Mouse (Mus musculus): ENCODE results near the gene Ephb2.

Gene Ephb2

DNA sequence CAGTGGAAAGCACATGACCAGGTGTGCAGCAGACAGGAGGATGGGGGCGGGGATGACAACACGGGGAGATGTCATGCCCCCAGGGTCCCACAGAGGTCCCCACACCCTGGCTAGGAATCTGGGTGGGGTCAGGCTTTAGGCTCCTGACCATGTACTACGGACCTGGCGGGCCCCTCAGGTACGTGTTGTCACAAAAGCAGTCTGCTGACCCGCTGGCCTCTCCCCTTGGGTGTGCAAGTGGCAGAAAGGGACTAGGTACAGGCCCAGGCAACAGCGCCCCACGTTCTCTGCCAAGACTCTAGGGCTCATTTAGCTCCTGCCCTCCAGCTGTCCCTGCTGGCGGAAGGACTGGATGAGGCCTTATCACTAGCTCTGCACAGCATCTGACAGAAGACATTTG lies 105.3 kb downstream of the Ephb2 start:
- no peak for DNase-seq

DNA sequence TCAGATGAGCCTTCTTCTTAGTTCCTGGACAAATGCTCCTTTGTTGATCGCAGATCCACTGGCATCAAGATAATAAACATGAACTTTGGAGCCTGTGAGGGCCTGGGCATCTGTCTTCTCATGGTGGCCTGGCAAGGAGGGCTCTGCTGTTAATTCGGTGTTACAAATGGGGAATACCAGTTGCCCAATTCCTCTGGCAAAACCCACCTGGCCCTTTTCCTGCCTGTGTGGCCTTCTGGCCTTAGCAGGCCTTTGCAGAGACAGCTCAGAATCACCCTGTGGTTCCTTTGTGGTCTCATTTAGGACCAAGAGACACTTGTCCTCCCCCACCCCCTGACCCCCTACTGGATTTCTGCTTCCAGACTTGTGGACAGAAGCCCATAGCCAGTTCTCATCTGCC lies 106.2 kb downstream of the Ephb2 start:
- DNase-seq = no peak

DNA sequence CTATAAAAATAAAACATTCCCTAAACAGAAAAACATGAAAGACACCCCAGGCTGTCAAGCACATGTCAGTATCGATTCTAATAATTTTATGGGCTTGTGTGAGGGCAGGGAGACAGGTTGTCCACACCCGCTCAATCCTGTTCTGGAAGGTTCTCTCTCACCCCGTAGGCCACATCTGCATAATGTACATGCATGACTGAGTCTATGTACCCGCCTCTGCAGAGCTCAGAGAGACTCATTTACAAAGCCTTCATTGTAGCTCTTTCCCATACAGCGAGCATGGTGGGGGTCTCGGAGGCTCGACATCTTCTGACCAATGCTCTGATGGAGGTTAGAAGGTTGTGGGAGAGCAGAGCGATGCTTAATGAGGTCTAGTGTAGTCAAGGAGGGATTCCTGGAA lies 108.8 kb downstream of the Ephb2 start:
- no peak for DNase-seq

DNA sequence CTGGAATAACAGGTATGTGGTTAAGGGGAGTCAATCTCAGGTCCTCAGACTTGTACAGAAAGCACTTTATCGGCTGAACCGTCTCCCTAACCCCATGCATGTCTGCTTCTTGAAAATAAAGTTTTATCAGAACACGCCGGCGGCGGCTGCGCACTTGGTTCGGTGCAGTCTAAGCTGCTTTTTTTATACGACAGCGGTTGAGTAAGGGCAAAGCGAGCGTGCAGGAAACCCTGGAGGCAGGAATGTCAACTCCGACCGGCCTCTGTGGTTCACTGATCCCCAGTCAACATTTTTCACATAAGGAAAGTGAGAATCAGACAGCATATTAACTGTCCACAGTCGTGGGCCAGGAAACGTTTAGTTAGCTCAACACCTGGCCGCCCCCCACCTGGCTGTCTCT lies 111.1 kb downstream of the Ephb2 start:
- peak; percentile 84 for DNase-seq

DNA sequence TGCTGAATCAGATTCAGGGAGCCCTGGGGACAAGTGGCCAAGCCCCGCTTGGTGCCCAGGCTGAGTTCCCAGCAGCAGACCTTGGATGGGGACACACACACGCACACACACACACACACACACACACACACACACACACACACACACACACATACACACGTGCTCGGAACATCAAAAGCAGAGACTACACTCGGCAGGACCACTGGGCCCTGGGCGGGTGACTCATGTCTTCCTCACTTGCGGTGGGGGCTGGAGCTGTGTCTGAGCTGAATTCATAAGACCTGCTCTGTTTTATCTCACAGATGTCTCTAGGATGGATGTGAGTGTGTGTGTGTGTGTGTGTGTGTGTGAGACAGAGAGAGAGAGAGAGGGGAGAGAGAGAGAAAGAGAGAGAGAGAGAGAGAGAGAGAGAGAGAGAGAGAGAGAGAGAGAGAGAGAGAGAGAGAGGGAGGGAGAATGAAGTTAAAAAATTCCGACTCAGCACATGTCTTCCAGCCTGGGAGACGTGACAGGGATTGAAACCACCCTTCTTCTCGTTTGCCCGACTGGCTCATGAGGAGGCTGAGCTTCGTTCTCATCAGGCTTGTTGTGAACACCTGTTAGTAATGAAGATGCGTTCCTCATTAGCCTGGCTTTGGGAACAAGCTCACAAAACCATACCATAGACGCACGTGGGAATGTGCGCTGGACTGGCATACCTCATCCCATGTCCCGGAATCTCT lies 113.3 kb downstream of the Ephb2 start:
- DNase-seq = no peak

DNA sequence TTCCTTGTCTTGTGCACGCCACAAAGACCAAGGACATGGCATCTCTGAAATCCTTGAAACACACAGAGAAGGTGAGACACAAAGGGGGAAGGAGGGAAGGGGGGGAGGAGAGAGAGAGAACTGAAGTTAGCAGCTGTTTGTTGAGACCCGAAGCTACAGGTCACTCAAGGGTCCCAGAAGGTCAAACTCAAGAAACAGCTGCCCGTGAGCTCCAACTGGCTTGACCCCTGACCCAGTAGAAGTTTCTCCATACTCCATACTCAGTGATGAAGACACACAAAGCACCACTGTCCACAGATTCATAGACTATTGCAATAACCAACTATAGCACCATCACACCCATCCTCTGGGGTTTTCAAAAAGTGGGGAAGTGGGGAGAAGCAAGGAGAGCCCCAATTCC lies 113.9 kb downstream of the Ephb2 start:
- DNase-seq = no peak

DNA sequence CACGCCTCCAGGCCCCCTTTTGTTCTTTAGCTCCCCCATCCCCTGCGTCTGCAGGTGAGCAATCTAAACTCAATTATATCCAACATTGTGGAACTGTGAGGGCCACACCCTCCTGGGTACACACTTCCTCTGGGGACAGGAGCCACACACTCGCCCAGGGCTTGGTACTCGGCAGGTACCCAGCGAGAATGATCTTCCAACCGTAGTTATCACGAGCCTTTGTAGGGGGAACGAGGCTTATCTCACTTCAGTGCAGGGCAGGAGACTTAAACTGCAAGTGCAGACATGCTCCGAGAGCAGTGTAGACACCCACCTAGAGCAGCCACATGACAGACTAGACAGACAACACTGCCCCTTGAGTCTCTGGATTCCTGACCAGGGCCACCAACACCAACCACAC lies 115.8 kb downstream of the Ephb2 start:
- no peak for DNase-seq

DNA sequence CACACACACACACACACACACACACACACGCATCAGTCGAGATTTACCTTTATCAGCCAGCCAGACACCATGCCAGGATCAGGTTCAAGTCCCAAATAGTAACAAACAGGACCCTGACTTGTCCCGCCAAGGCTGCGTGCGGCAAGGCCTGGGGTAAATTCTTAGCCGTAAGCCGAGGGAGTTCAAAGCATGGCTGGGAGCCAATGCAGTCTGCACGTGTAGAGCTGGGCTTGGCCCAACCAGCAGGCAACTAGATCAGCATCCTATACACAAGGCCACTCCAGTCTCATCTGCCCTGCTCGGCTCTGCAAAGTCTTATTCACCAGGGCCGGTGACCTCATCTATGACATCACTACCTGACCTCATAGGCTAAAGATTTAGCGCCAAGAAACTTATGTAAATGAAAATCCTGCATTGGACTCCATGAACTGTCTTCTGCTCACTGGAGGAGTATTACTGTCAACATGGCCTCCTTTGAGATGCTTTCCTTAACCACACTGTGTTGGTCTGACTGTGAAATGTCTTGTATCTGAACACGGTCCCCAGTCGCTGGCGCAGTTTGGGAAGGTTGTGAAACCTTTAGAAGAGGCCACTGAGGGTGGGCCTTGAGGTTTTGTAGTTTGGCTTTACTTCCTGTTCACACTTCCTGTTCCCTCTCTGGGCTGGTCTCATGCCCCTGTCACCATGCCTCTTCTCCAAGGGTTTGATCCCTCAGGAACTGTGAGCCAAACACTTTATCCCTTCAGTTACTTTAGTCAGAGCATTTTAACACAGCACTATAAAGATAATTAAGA lies 117.4 kb downstream of the Ephb2 start:
- no peak for DNase-seq

DNA sequence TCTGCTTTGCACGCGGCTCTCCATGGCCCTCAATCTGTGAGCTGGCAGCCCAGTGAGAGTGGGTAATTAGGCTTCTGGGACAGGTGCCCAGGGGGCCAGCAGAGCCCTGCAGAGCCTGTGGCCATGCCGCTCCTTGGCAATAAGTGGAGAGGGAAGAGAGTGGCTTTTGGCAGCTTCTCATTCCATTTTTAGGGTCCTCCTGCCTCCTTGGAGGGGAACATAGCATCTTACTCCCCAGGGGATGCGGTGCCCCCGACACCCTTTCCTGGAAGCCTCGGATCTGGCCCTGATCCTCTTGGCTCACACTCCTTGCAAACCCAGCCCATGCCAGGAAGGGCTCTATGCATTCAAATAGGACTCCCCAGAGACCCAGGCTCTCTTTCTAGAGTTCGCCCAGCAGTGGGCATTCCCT lies 119.2 kb downstream of the Ephb2 start:
- DNase-seq = no peak

DNA sequence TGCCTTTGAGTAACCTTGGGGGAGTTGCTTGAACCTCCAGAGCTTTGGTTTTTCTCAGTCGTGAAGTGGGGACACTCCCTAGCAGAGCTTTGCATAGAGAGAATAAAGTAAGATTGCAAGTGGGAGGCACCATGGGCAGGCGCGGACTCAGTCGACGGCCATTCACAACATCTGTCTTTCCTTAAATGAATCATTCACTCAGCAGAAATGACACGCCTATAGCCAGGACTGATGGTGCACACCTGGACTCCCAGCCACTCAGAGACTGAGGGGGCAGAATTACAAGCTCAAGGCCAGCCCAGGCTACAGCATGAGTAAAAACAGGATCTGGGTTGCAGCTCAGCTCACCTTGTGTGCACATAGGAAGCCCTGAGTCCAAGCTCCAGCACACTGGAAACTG lies 121.3 kb downstream of the Ephb2 start:
- no peak for DNase-seq

DNA sequence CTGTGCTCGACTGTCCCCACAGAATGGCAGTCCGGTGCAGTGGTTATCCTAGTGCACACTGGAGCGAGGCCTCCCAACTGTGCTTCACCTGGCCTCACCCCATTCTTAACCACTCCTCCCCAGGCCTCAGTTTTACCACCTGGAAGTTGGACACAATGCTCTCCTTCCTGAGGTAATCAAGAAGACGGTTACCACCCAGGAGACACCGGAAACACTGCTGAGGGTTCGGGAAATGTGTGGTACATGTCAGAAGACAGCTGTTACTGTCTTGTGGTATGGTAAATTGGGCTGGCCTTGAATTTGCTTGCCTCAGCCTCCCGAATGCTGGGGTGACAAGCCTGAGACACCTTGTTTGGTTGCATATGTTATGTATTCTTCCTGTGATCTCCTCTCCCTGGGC lies 121.9 kb downstream of the Ephb2 start:
- DNase-seq = no peak

DNA sequence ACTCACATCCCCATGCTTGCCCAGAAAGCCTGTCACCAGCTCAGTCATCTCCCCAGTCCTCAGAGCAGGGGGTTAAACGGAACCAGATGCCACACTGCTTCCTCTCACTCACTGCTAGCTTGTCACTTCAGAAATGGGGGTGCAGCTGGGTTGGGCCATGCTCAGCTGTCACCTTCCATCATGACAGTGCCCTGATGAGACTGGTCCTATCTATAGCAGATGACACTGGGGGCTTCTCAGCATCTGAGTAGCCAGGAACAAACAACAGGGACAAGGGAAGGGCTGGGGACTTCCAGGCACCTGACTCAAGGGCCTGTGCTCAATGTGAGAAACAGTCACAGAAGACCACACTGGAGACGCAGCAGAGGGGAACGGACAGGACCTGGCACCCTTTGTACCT lies 122.4 kb downstream of the Ephb2 start:
- DNase-seq = no peak

DNA sequence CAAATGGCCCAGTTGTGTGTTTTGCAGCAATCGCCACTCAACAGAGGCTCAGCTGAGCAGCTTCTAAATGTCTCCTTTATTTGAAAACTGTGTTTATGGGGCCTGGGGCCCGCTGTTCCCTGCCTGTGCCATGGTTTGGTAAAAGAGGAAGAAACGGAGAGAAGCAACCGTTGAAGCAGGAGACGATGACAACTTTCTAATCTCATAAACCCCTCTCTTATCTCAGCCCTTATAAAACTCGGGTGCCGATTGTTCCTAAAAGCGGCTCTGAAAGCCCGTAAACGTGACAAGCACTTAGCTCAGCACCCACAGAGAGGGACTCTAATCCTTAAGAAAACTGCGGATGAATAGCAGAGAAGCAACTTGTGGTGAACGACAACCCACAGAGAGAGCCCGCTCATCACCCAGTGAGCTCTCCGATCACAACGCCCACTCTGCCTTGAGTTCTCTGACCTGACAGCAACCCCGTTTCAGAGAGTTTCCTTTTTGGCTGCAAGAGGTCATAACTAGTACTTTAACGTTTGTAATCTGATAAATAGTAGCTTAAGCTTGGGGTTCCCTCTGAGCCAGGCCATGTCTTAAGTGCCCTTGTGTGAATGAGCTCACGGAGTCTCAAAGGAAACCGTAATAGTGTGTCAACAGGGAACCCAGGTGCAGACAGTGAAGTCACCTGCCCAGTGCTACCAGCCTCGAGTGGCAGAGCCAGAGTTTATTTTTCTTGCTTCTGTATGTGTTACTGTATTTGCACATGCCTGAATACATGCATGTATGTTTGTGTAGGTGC lies 123.6 kb downstream of the Ephb2 start:
- no peak for DNase-seq

DNA sequence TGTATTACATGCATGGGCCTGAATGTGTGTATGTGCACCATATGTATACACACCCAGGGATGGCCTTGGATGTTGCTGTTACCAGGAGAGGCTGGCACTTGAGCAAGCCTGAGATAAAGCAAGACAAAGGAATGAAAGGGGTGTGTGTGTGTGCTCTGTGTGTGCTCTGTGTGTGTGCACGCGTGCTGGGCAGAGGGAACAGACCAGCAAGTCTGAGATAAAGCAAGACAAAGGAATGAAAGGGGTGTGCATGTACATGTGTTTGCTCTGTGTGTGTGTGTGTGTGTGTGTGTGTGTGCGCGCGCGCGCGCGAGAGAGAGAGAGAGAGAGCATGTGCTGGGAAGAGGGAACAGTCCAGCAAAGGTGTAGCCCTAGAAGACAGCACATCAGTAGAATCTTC lies 125.4 kb downstream of the Ephb2 start:
- no peak for DNase-seq

DNA sequence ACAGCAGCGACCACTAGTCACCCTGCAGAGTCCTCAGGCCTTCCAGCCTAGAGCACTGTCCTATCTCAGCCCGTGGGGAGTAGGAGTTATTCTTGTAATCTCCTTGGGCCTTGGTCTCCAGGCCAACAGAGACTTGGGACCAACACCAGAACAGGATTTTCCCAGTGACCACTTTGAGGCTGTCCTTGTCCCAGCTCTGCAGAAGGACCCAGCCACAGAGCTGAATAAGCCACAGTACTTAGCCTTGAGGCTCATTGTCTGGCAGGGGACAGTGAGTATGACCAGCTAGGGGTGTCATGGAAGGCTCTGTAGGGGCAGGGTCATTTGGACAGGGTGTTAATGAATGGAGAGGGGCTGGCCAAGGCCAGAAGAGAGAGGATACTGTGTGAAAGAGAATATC lies 126.8 kb downstream of the Ephb2 start:
- DNase-seq = no peak

DNA sequence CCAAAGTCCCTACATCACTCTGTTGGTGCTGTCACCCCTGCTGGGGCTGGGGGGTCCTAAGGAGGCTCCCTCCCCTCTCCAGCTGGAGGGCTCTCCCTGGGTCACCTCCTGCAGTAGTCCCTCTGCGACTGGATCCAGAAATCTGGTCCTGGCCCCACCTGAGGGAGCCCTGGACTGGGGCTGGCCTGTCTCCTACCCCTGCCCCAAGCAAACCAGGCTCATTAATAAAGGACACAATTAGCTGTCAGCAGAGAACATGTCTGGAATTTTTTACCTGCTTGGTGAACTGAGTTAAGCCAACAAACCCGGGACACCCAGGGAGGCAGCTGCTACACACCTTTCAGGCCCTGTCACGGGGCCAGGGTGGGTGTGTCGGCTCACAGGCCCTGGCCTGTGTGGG lies 129.1 kb downstream of the Ephb2 start:
- peak; percentile 42 for DNase-seq

DNA sequence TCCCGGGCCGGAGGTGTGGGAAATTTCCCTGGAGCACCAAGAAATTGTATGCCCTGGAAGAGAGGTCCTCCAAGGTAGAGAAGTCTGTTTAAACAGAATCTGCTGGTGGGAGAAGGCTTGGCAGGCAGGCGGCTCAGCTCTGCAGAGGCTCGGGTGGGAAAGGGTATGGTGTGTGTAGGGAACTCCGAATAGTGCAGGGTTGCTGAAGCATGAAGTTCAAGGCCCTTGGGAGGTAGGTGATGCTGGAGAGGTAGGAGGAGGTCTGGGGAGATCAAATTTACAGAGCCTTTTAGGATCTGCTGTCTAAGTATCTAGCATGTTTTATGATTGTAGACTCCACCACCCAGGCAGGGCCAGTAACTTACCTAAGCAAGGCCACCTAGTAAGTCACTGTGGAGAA lies 130.7 kb downstream of the Ephb2 start:
- DNase-seq = peak; percentile 42

DNA sequence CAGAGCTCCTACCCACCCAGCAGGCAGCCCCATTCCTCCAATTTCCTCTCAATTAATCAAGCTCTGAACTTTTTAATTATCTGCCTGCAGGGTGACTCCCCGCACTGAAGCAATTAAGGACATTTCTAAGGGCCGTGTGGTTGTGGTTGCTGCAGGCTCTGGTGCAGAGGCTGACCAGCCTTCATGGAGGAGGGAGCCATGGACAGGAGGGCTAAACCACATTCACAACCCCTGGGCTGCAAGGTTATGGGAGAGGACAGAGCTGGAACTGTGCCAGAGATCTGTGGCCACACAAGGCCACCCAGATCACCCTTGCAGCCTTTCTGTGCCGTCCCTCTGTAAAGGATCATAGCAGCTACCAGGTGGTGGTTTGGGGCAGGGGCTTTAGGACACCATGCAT lies 131.2 kb downstream of the Ephb2 start:
- DNase-seq = peak; percentile 55

DNA sequence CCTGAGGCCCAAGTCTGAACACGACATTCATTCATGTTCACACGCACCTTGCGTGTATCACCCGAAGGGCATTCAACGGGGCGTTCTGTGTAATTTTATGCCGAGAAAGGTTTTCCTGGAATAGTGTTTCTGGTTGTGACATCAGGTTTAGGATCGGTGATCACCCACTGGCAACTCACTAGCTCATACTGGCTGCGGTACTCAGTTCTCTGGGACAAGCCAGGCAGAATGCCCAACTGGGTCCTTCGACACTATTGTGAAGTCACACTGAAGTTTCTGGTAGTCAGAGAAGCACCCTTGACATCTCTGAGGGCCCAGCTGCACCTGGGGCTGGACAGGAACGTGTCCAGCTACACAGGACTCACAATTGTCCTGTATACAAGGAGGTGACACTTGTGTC lies 132.4 kb downstream of the Ephb2 start:
- no peak for DNase-seq

DNA sequence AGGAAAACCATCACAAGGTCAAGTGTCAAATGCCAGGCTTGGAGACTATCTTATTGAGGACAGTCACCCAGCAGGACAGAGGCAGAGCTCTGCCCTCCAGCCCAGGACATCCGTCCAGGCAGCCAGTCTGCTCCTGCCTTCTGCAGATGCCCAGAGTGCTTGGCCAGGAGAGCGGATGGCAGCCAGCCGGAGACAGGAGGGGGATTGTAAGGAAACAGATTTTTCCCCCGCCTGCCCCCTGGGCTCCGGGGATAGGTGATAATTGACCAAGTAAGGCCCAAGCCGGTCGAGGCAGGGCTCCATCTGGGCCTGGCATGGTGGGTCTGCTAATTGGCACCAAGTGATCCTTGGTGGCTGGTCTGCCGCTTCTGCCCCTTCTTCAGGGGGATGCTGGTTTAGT lies 133.3 kb downstream of the Ephb2 start:
- no peak for DNase-seq

DNA sequence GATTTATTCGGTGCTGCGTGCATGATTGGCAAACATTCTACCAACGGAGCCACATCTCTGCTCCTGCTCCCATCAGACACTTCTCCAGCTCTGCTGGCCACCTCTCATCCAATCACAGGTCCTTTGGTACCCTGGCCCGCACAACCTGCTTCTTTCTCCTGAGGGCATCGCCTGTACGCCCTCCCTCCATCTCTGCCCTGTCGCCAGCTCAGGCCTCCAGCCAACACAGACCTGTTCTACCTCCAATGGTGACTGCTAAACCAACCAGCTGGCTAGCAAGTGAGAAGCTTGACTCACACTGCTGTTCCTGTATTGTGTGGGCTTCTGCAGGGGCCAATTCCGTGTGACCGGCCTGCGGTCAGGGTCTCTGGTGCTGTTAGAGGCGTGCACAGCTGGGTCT lies 134.6 kb downstream of the Ephb2 start:
- no peak for DNase-seq

DNA sequence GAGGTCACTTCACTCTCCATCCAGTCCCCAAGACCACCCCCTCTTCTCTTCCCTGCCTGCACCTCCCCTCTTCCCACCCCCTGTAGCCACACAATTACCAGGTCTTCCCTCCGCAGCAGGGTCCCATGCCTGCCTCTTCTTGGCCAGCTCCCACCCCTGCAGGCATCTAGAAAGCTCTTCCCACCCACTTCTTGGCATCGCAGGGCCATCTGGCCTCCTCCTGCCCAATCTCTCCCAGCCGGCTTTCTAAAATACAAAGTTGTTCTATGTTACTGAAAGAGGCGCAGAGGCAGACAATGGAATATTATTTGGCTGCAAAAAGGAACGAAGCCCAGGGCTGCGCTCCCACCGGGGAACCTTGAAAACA lies 136.7 kb downstream of the Ephb2 start:
- DNase-seq = no peak

DNA sequence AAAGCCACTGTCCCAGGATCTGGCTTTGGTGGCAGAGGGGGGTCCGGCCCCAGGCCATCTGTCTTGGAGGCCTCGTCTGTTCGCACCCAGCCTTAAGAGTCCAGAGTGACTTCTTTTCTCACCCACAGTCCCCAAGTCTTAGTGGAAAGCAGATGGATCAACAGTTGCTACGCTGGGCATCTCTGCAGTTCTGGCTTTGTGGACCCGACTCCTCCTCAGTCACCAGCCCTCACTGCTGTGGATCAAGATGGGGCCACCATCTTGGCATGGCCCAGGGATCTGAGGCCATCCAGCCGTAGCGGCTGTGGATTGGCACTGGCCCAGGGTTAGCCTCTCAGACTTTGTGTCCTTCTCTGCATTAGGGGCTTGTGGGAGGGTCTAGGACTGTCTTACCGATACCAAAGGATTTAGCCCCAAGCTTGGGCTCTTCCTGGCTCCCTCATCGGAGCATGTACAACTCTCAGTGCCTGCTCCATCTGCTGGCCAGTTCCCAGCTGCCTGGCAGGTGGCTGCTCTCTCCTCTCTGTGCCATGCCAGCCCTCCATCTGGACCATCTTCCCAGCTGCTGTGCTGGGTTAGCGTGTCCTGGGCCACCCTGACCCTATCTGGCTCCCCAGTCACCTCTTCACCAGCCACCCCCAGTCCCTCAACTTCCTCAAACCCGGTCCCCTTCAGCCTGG lies 137.2 kb downstream of the Ephb2 start:
- DNase-seq = peak; percentile 25

All from kidney, postnatal 10 days (tissue).